Mouse (Mus musculus): Measurements from ENCODE around the gene Hydin. TPM values are rescaled to one million over a fixed set of nuclear protein-coding genes. Genes with fewer than 3 reads are reported as not detected.
"Not testable (repeated sequence)": the region's sequence is repeated elsewhere in the genome, so short reads cannot be mapped to it uniquely, and the experiment has no call there.

Hydin gene
- total and polyA plus RNA-seq, 3 experiments: not detected

GRCm38 (mm10) chr8:110321446-110321845, 54.7 kb downstream of the Hydin start:
- no peaks in the 10 kb centered on the region for H3K79me2 ChIP-seq (ENCODE audit: control insufficient read depth, insufficient read depth, low read length, poor library complexity)
- H3K36me3 ChIP-seq (ENCODE audit: control insufficient read depth in 1 of 2, insufficient read depth in 2 of 2, low read length in 2 of 2): no peaks in the 10 kb centered on the region
- H3K27ac ChIP-seq (ENCODE audit: control insufficient read depth, low read depth, low read length): no peak overlapping the region
- no peaks in the 10 kb centered on the region for H3K9me3 ChIP-seq (replicated peaks; ENCODE audit: insufficient read depth, low read length)
- no peak for DNase-seq (ENCODE audit: low read depth, low spot score)
- no peak overlapping the region for H3K9ac ChIP-seq (ENCODE audit: control insufficient read depth, low read depth, low read length, poor library complexity, severe bottlenecking)
- TF ChIP-seq NELFE (IDR thresholded peaks at IDR 0.05; ENCODE audit: low read depth, low read length): no peak
- no peaks in the 10 kb centered on the region for H3K4me1 ChIP-seq (ENCODE audit: control insufficient read depth in 1 of 2, insufficient read depth in 2 of 2, low read length in 2 of 2)
- H3K27me3 ChIP-seq (ENCODE audit: control insufficient read depth in 1 of 2, insufficient read depth in 2 of 2, low read length in 2 of 2): no peaks in the 10 kb centered on the region
- H3K4me3 ChIP-seq (ENCODE audit: control insufficient read depth in 1 of 2, insufficient read depth in 1 of 2, low read depth in 2 of 2, low read length in 2 of 2): no peak overlapping the region

- no peak overlapping the region for H3K4me3 ChIP-seq (ENCODE audit: control insufficient read depth in 1 of 2, insufficient read depth in 1 of 2, low read depth in 2 of 2, low read length in 2 of 2)
- H3K36me3 ChIP-seq (ENCODE audit: control insufficient read depth in 1 of 2, insufficient read depth in 2 of 2, low read length in 2 of 2): no peaks in the 10 kb centered on the region
- DNase-seq (ENCODE audit: low read depth, low spot score): no peak
- no peak overlapping the region for H3K27ac ChIP-seq (ENCODE audit: control insufficient read depth, low read depth, low read length)
- no peaks in the 10 kb centered on the region for H3K79me2 ChIP-seq (ENCODE audit: control insufficient read depth, insufficient read depth, low read length, poor library complexity)
- H3K4me1 ChIP-seq (ENCODE audit: control insufficient read depth in 1 of 2, insufficient read depth in 2 of 2, low read length in 2 of 2): no peaks in the 10 kb centered on the region
- H3K9ac ChIP-seq (ENCODE audit: control insufficient read depth, low read depth, low read length, poor library complexity, severe bottlenecking): no peak overlapping the region
- H3K27me3 ChIP-seq (ENCODE audit: control insufficient read depth in 1 of 2, insufficient read depth in 2 of 2, low read length in 2 of 2): no peaks in the 10 kb centered on the region
- no peaks in the 10 kb centered on the region for H3K9me3 ChIP-seq (replicated peaks; ENCODE audit: insufficient read depth, low read length)
- TF ChIP-seq POLR2A (IDR thresholded peaks at IDR 0.05; ENCODE audit: control insufficient read depth in 1 of 2, insufficient read depth in 1 of 2, low read depth in 1 of 2, low read length in 2 of 2, poor library complexity in 1 of 2) (no peak), ETS1 (IDR thresholded peaks at IDR 0.05; ENCODE audit: low read depth, low read length) (no peak), MAX (IDR thresholded peaks at IDR 0.05; ENCODE audit: low read length) (no peak), BHLHE40 (IDR thresholded peaks at IDR 0.05; ENCODE audit: borderline replicate concordance, low read depth, low read length) (no peak), TBP (IDR thresholded peaks at IDR 0.05; ENCODE audit: low read depth, low read length) (no peak), KAT2A (conservative IDR thresholded peaks at IDR 0.05; ENCODE audit: low read depth, low read length) (no peak), MYB (IDR thresholded peaks at IDR 0.05; ENCODE audit: low read depth, low read length) (no peak), SMC3 (IDR thresholded peaks at IDR 0.05; ENCODE audit: low read depth, low read length) (no peak), JUND (IDR thresholded peaks at IDR 0.05; ENCODE audit: low read depth, low read length) (no peak), E2F4 (IDR thresholded peaks at IDR 0.05; ENCODE audit: borderline replicate concordance, low read depth, low read length) (no peak), GATA1 (IDR thresholded peaks at IDR 0.05; ENCODE audit: low read depth, low read length) (no peak), MAFK (IDR thresholded peaks at IDR 0.05; ENCODE audit: borderline replicate concordance, low read depth, low read length) (no peak), UBTF (IDR thresholded peaks at IDR 0.05; ENCODE audit: borderline replicate concordance, insufficient read depth, low read depth, low read length) (no peak), TCF12 (IDR thresholded peaks at IDR 0.05; ENCODE audit: low read depth, low read length) (no peak), TAL1 (IDR thresholded peaks at IDR 0.05; ENCODE audit: low read length) (no peak)
Measured at GRCm38 (mm10) chr8:110323981-110324574, 57.3 kb downstream of the Hydin start.

DNA sequence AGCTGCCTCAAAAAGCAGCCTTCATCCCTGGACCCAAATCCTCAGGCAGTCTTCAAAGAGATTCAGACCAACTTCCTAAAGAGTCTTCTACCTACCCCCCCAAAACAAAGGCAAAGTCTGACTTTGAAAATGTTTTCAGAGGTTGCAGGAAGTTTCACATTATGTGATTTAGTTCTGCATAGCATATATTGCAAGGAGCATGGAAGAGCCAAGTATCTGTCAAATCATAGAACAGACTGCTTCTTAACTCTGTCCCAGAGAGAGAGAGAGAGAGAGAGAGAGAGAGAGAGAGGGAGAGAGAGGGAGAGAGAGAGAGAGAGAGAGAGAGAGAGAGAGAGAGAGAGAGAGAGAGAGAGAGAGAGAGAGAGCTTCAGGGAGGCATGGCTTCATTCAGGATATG, 60.3 kb downstream of the Hydin start:
- H3K36me3 ChIP-seq (ENCODE audit: control insufficient read depth in 1 of 2, insufficient read depth in 2 of 2, low read length in 2 of 2); H3K9ac ChIP-seq (ENCODE audit: control insufficient read depth, low read depth, low read length, poor library complexity, severe bottlenecking); H3K27me3 ChIP-seq (ENCODE audit: control insufficient read depth in 1 of 2, insufficient read depth in 2 of 2, low read length in 2 of 2); DNase-seq (ENCODE audit: low read depth, low spot score); H3K79me2 ChIP-seq (ENCODE audit: control insufficient read depth, insufficient read depth, low read length, poor library complexity); H3K9me3 ChIP-seq (replicated peaks; ENCODE audit: insufficient read depth, low read length); H3K4me1 ChIP-seq (ENCODE audit: control insufficient read depth in 1 of 2, insufficient read depth in 2 of 2, low read length in 2 of 2); H3K27ac ChIP-seq (ENCODE audit: control insufficient read depth, low read depth, low read length); H3K4me3 ChIP-seq (ENCODE audit: control insufficient read depth in 1 of 2, insufficient read depth in 1 of 2, low read depth in 2 of 2, low read length in 2 of 2): not testable (repeated sequence)

Data from MEL (cell line).